Mouse (Mus musculus): ENCODE data around the gene Ccnd1.
"Not testable (repeated sequence)": the region's sequence is repeated elsewhere in the genome, so short reads cannot be mapped to it uniquely, and the experiment has no call there.

The Ccnd1 gene

GRCm38 (mm10) chr7:144906708-144907397, 32.9 kb downstream of the Ccnd1 start:
- peak; percentile 88 for DNase-seq

GRCm38 (mm10) chr7:144905514-144905913, 34.2 kb downstream of the Ccnd1 start:
- not testable (repeated sequence) for DNase-seq

- DNase-seq: no peak
These were observed 41.2 kb downstream of the Ccnd1 start for GRCm38 (mm10) chr7:144898506-144898905.

- peak; percentile 58 for DNase-seq
These were observed 43.2 kb downstream of the Ccnd1 start, which contains the start of gene Fgf15 for GRCm38 (mm10) chr7:144896294-144897218. Gene Fgf15, plus strand, starts transcription at chr7:144896531.

GRCm38 (mm10) chr7:144895305-144896111, 44.2 kb downstream of the Ccnd1 start:
- peak; percentile 91 for DNase-seq

GRCm38 (mm10) chr7:144894706-144895105, 45.0 kb downstream of the Ccnd1 start:
- no peak for DNase-seq

- DNase-seq: peak; percentile 80
These were observed 45.5 kb downstream of the Ccnd1 start for GRCm38 (mm10) chr7:144894191-144894590.

- DNase-seq: no peak
These were observed 47.4 kb downstream of the Ccnd1 start for GRCm38 (mm10) chr7:144892322-144892721.

GRCm38 (mm10) chr7:144891863-144892262, 47.9 kb downstream of the Ccnd1 start:
- DNase-seq: no peak

- DNase-seq: not testable (repeated sequence)
These were observed 49.1 kb downstream of the Ccnd1 start for GRCm38 (mm10) chr7:144890661-144891060.

- peak; percentile 41 for DNase-seq
These were observed 51.0 kb downstream of the Ccnd1 start for GRCm38 (mm10) chr7:144888564-144889299.

- DNase-seq: no peak
These were observed 52.1 kb downstream of the Ccnd1 start for GRCm38 (mm10) chr7:144887672-144888071.

GRCm38 (mm10) chr7:144883106-144883505, 56.6 kb downstream of the Ccnd1 start:
- DNase-seq: peak; percentile 37
